Mouse (Mus musculus): ENCODE measurements around the gene Ush1c.
"Not testable (repeated sequence)": the region's sequence is repeated elsewhere in the genome, so short reads cannot be mapped to it uniquely, and the experiment has no call there.

Gene Ush1c

GRCm38 (mm10) chr7:46204775-46205174, 33.5 kb downstream of the Ush1c start:
- DNase-seq (ENCODE audit: low read depth, low spot score) = no peak

GRCm38 (mm10) chr7:46204046-46204471, 34.2 kb downstream of the Ush1c start:
- peak; percentile 38 for DNase-seq (ENCODE audit: low read depth, low spot score)

- peak; percentile 35 for DNase-seq (ENCODE audit: low read depth, low spot score)
Observed at GRCm38 (mm10) chr7:46201649-46202048, 36.7 kb downstream of the Ush1c start.

- no peak for DNase-seq (ENCODE audit: low read depth, low spot score)
Observed at GRCm38 (mm10) chr7:46200021-46200420, 38.3 kb downstream of the Ush1c start.

GRCm38 (mm10) chr7:46195356-46195755, 42.9 kb downstream of the Ush1c start:
- no peak for DNase-seq (ENCODE audit: low read depth, low spot score)

- DNase-seq (ENCODE audit: low read depth, low spot score) = no peak
Observed at GRCm38 (mm10) chr7:46184232-46184631, 54.1 kb downstream of the Ush1c start.

- peak; percentile 63 for DNase-seq (ENCODE audit: low read depth, low spot score)
Observed at GRCm38 (mm10) chr7:46181590-46181989, 56.7 kb downstream of the Ush1c start.

- DNase-seq (ENCODE audit: low read depth, low spot score) = no peak
Observed at GRCm38 (mm10) chr7:46179431-46180275, 58.6 kb downstream of the Ush1c start, which contains the start of gene Abcc8. Gene Abcc8 (minus strand): TSS chr7:46180033.

- not testable (repeated sequence) for DNase-seq (ENCODE audit: low read depth, low spot score)
Observed at GRCm38 (mm10) chr7:46168980-46169379, 69.3 kb downstream of the Ush1c start.

- DNase-seq (ENCODE audit: low read depth, low spot score) = no peak
Observed at GRCm38 (mm10) chr7:46168402-46168801, 69.9 kb downstream of the Ush1c start.

- no peak for DNase-seq (ENCODE audit: low read depth, low spot score)
Observed at GRCm38 (mm10) chr7:46167901-46168300, 70.4 kb downstream of the Ush1c start.

- DNase-seq (ENCODE audit: low read depth, low spot score) = no peak
Observed at GRCm38 (mm10) chr7:46165876-46166275, 72.4 kb downstream of the Ush1c start.

GRCm38 (mm10) chr7:46162731-46163130, 75.6 kb downstream of the Ush1c start:
- no peak for DNase-seq (ENCODE audit: low read depth, low spot score)

GRCm38 (mm10) chr7:46162132-46162727, 76.1 kb downstream of the Ush1c start:
- no peak for DNase-seq (ENCODE audit: low read depth, low spot score)

GRCm38 (mm10) chr7:46161615-46162014, 76.7 kb downstream of the Ush1c start:
- no peak for DNase-seq (ENCODE audit: low read depth, low spot score)

- DNase-seq (ENCODE audit: low read depth, low spot score) = no peak
Observed at GRCm38 (mm10) chr7:46157746-46158145, 80.6 kb downstream of the Ush1c start.

- DNase-seq (ENCODE audit: low read depth, low spot score) = no peak
Observed at GRCm38 (mm10) chr7:46154498-46155488, 83.5 kb downstream of the Ush1c start.

GRCm38 (mm10) chr7:46152819-46153351, 85.4 kb downstream of the Ush1c start:
- no peak for DNase-seq (ENCODE audit: low read depth, low spot score)

GRCm38 (mm10) chr7:46147417-46147816, 90.9 kb downstream of the Ush1c start:
- no peak for DNase-seq (ENCODE audit: low read depth, low spot score)

GRCm38 (mm10) chr7:46146675-46147308, 91.5 kb downstream of the Ush1c start:
- no peak for DNase-seq (ENCODE audit: low read depth, low spot score)

Measured in forelimb bud, embryonic 11.5 days (tissue).